Mouse (Mus musculus): ENCODE data around the gene Thop1. TPM values are rescaled to one million over a fixed set of nuclear protein-coding genes. Genes with fewer than 3 reads are reported as not detected.

Thop1 gene
- not detected for polyA plus RNA-seq (2014; fragmentation: Illumina TruSeq; extraction: RNeasy Lipid Tissue Mini Kit (QIAGEN cat#74804))

GRCm38 (mm10) chr10:81069836-81070235, at the start of gene Thop1:
Thop1 (plus strand) TSS chr10:81070035.

GRCm38 (mm10) chr10:81025639-81026275, 44.1 kb upstream of the Thop1 start, which contains the start of gene Diras1:
Diras1 (minus strand) TSS chr10:81025662.

GRCm38 (mm10) chr10:81036988-81037580, 32.8 kb upstream of the Thop1 start, which contains the start of gene Slc39a3:
Slc39a3 (minus strand) TSS chr10:81037426.

GRCm38 (mm10) chr10:81059603-81060543, 10.0 kb upstream of the Thop1 start, which contains the start of gene Sgta:
Sgta (minus strand) TSS chr10:81060181.

GRCm38 (mm10) chr10:81105565-81106112, 35.8 kb downstream of the Thop1 start, which contains the start of gene Map2k2:
Map2k2 (plus strand) TSS chr10:81105915.

Other genes with a start within 250 kb of the Thop1 start
- 134 TPM for gene Oaz1, start 243.4 kb upstream of the Thop1 start, polyA plus RNA-seq (2014; fragmentation: Illumina TruSeq; extraction: RNeasy Lipid Tissue Mini Kit (QIAGEN cat#74804))
- gene Lingo3, start 226.0 kb upstream of the Thop1 start, polyA plus RNA-seq (2014; fragmentation: Illumina TruSeq; extraction: RNeasy Lipid Tissue Mini Kit (QIAGEN cat#74804)) = not detected
- gene Lsm7, start 214.8 kb upstream of the Thop1 start, polyA plus RNA-seq (2014; fragmentation: Illumina TruSeq; extraction: RNeasy Lipid Tissue Mini Kit (QIAGEN cat#74804)) = 3.4 TPM
- not detected for gene Sppl2b, start 214.8 kb upstream of the Thop1 start, polyA plus RNA-seq (2014; fragmentation: Illumina TruSeq; extraction: RNeasy Lipid Tissue Mini Kit (QIAGEN cat#74804))
- not detected for gene Tmprss9, start 198.2 kb upstream of the Thop1 start, polyA plus RNA-seq (2014; fragmentation: Illumina TruSeq; extraction: RNeasy Lipid Tissue Mini Kit (QIAGEN cat#74804))
- gene Timm13, start 169.1 kb upstream of the Thop1 start, polyA plus RNA-seq (2014; fragmentation: Illumina TruSeq; extraction: RNeasy Lipid Tissue Mini Kit (QIAGEN cat#74804)) = not detected
- gene Lmnb2, start 151.8 kb upstream of the Thop1 start, polyA plus RNA-seq (2014; fragmentation: Illumina TruSeq; extraction: RNeasy Lipid Tissue Mini Kit (QIAGEN cat#74804)) = 0.51 TPM
- 8.4 TPM for gene Gadd45b, start 140.0 kb upstream of the Thop1 start, polyA plus RNA-seq (2014; fragmentation: Illumina TruSeq; extraction: RNeasy Lipid Tissue Mini Kit (QIAGEN cat#74804))
- gene Gng7, start 55.1 kb upstream of the Thop1 start, polyA plus RNA-seq (2014; fragmentation: Illumina TruSeq; extraction: RNeasy Lipid Tissue Mini Kit (QIAGEN cat#74804)) = 6.8 TPM
- not detected for gene Diras1, start 44.4 kb upstream of the Thop1 start, polyA plus RNA-seq (2014; fragmentation: Illumina TruSeq; extraction: RNeasy Lipid Tissue Mini Kit (QIAGEN cat#74804))
- 0.29 TPM for gene Slc39a3, start 32.6 kb upstream of the Thop1 start, polyA plus RNA-seq (2014; fragmentation: Illumina TruSeq; extraction: RNeasy Lipid Tissue Mini Kit (QIAGEN cat#74804))
- gene Sgta, start 9.9 kb upstream of the Thop1 start, polyA plus RNA-seq (2014; fragmentation: Illumina TruSeq; extraction: RNeasy Lipid Tissue Mini Kit (QIAGEN cat#74804)) = 0.66 TPM
- gene Creb3l3, start 28.8 kb downstream of the Thop1 start, polyA plus RNA-seq (2014; fragmentation: Illumina TruSeq; extraction: RNeasy Lipid Tissue Mini Kit (QIAGEN cat#74804)) = 0.77 TPM
- 1.1 TPM for gene Map2k2, start 35.9 kb downstream of the Thop1 start, polyA plus RNA-seq (2014; fragmentation: Illumina TruSeq; extraction: RNeasy Lipid Tissue Mini Kit (QIAGEN cat#74804))
- 17.8 TPM for gene Zbtb7a, start 65.2 kb downstream of the Thop1 start, polyA plus RNA-seq (2014; fragmentation: Illumina TruSeq; extraction: RNeasy Lipid Tissue Mini Kit (QIAGEN cat#74804))
- 0.46 TPM for gene Pias4, start 97.9 kb downstream of the Thop1 start, polyA plus RNA-seq (2014; fragmentation: Illumina TruSeq; extraction: RNeasy Lipid Tissue Mini Kit (QIAGEN cat#74804))
- 6.8 TPM for gene Eef2, start 106.6 kb downstream of the Thop1 start, polyA plus RNA-seq (2014; fragmentation: Illumina TruSeq; extraction: RNeasy Lipid Tissue Mini Kit (QIAGEN cat#74804))
- not detected for gene Dapk3, start 113.0 kb downstream of the Thop1 start, polyA plus RNA-seq (2014; fragmentation: Illumina TruSeq; extraction: RNeasy Lipid Tissue Mini Kit (QIAGEN cat#74804))
- not detected for gene 4930442H23Rik, start 113.8 kb downstream of the Thop1 start, polyA plus RNA-seq (2014; fragmentation: Illumina TruSeq; extraction: RNeasy Lipid Tissue Mini Kit (QIAGEN cat#74804))
- gene Nmrk2, start 132.0 kb downstream of the Thop1 start, polyA plus RNA-seq (2014; fragmentation: Illumina TruSeq; extraction: RNeasy Lipid Tissue Mini Kit (QIAGEN cat#74804)) = not detected
- not detected for gene Atcay, start 160.8 kb downstream of the Thop1 start, polyA plus RNA-seq (2014; fragmentation: Illumina TruSeq; extraction: RNeasy Lipid Tissue Mini Kit (QIAGEN cat#74804))
- gene Zfr2, start 163.1 kb downstream of the Thop1 start, polyA plus RNA-seq (2014; fragmentation: Illumina TruSeq; extraction: RNeasy Lipid Tissue Mini Kit (QIAGEN cat#74804)) = 0.66 TPM
- not detected for gene Matk, start 182.9 kb downstream of the Thop1 start, polyA plus RNA-seq (2014; fragmentation: Illumina TruSeq; extraction: RNeasy Lipid Tissue Mini Kit (QIAGEN cat#74804))
- not detected for gene Mrpl54, start 196.9 kb downstream of the Thop1 start, polyA plus RNA-seq (2014; fragmentation: Illumina TruSeq; extraction: RNeasy Lipid Tissue Mini Kit (QIAGEN cat#74804))
- gene Apba3, start 196.9 kb downstream of the Thop1 start, polyA plus RNA-seq (2014; fragmentation: Illumina TruSeq; extraction: RNeasy Lipid Tissue Mini Kit (QIAGEN cat#74804)) = not detected
- not detected for gene Tjp3, start 221.5 kb downstream of the Thop1 start, polyA plus RNA-seq (2014; fragmentation: Illumina TruSeq; extraction: RNeasy Lipid Tissue Mini Kit (QIAGEN cat#74804))
- gene Pip5k1c, start 222.9 kb downstream of the Thop1 start, polyA plus RNA-seq (2014; fragmentation: Illumina TruSeq; extraction: RNeasy Lipid Tissue Mini Kit (QIAGEN cat#74804)) = 2.6 TPM